Mouse (Mus musculus) hindbrain, embryonic 11.5 days (tissue): ENCODE results near the gene Dlx1. TPM values are rescaled to one million over a fixed set of nuclear protein-coding genes. Genes with fewer than 3 reads are reported as not detected.

ENCODE experiments used
- ATAC-seq: fragments of 200-750 bp; cut with Nextera tagmentation; 2 replicates; pipeline ENCODE4 v1.8.0; 2017; ENCODE audit warnings: mild to moderate bottlenecking, moderate TSS enrichment, moderate library complexity; ENCODE audit not compliant: low FRiP score
- DNase-seq: peaks from one replicate; pipeline ENCODE4 v3.0.0-alpha.2; 2015; ENCODE audit warnings: low spot score
- H3K27ac ChIP-seq: fragments of 300-500 bp; sonication (generic); 2 replicates; pipeline ENCODE4 v1.5.1; 2014; ENCODE audit warnings: mild to moderate bottlenecking, low read depth, low read length
- H3K27me3 ChIP-seq: fragments of 300-500 bp; sonication (generic); 2 replicates; pipeline ENCODE4 v1.6.1; 2014; ENCODE audit warnings: mild to moderate bottlenecking, low read length, moderate library complexity, mixed read lengths; ENCODE audit not compliant: control insufficient read depth, insufficient read depth
- H3K36me3 ChIP-seq: fragments of 300-500 bp; sonication (generic); 2 replicates; pipeline ENCODE4 v1.6.1; 2014; ENCODE audit warnings: mild to moderate bottlenecking, low read length, moderate library complexity, mixed read lengths; ENCODE audit not compliant: control insufficient read depth, insufficient read depth
- H3K4me1 ChIP-seq: fragments of 300-500 bp; sonication (generic); replicated peaks from 2 replicates; pipeline ENCODE4 v1.6.1; 2014; ENCODE audit warnings: low read length, mixed read lengths; ENCODE audit not compliant: control insufficient read depth, insufficient read depth
- H3K4me2 ChIP-seq: fragments of 300-500 bp; sonication (generic); replicated peaks from 2 replicates; pipeline ENCODE4 v1.6.1; 2014; ENCODE audit warnings: mild to moderate bottlenecking, low read depth, low read length
- H3K4me3 ChIP-seq: fragments of 300-500 bp; sonication (generic); 2 replicates; pipeline ENCODE4 v1.5.1; 2014; ENCODE audit warnings: low read depth, low read length
- H3K9ac ChIP-seq: fragments of 300-500 bp; sonication (generic); 2 replicates; pipeline ENCODE4 v1.6.1; 2014; ENCODE audit warnings: low read depth, low read length
- H3K9me3 ChIP-seq: fragments of 300-500 bp; sonication (generic); 2 replicates; pipeline ENCODE4 v1.6.1; 2016; ENCODE audit warnings: low read length; ENCODE audit not compliant: control insufficient read depth
- WGBS: fragments of 180-500 bp; shearing (Covaris S2); extraction: QIAGEN DNeasy Blood & Tissue Kit; methylation state at CpG from one replicate; pipeline ENCODE4 v1.1.7; 2014; 5-methylcytosine and 5-hydroxymethylcytosine counted together
- polyA plus RNA-seq: library from polyadenylated mRNA; unstranded; fragments of >200 nt; fragmentation: Nextera tagmentation; extraction: Ambion mirVana; gene quantifications from 2 replicates; pipeline ENCODE4 v1.2.1, GENCODE M21; 2014

The Dlx1 gene
- polyA plus RNA-seq, 1 experiment from 2014 or later, result 2.1 TPM

- 25% methylated on average over 3 of the region's 3 CpGs for WGBS
Observed at GRCm38 (mm10) chr2:71550330-71550729, 22.4 kb downstream of the Dlx1 start.

GRCm38 (mm10) chr2:71551704-71552103 lies 23.8 kb downstream of the Dlx1 start:
- no peaks in the 10 kb centered on the region for H3K36me3 ChIP-seq
- ATAC-seq, result no peak
- H3K4me2 ChIP-seq, result peak overlapping the region; percentile 19; the same call in 1 of the 2 replicates
- peak; percentile 30 for DNase-seq
- 1% methylated on average over 15 of the region's 18 CpGs for WGBS
- H3K27me3 ChIP-seq, result peaks cover 41% of the 10 kb centered on the region
- 0 out of 2 replicates have a peak, but pooled peaks cover 4% of the 10 kb centered on the region for H3K4me1 ChIP-seq
- no peaks in the 10 kb centered on the region for H3K9me3 ChIP-seq
- no peak overlapping the region for H3K27ac ChIP-seq
- H3K9ac ChIP-seq, result no peak overlapping the region
- H3K4me3 ChIP-seq, result no peak overlapping the region

More at GRCm38 (mm10) chr2:71550330-71550729, 22.4 kb downstream of the Dlx1 start:
- H3K4me1 ChIP-seq, result peaks cover 13% of the 10 kb centered on the region
- no peak overlapping the region for H3K4me2 ChIP-seq
- H3K9me3 ChIP-seq, result no peaks in the 10 kb centered on the region
- no peak for DNase-seq
- no peaks in the 10 kb centered on the region for H3K36me3 ChIP-seq
- no peak overlapping the region for H3K27ac ChIP-seq
- H3K9ac ChIP-seq, result no peak overlapping the region
- peaks cover 54% of the 10 kb centered on the region for H3K27me3 ChIP-seq
- H3K4me3 ChIP-seq, result no peak overlapping the region
- ATAC-seq, result no peak

DNA sequence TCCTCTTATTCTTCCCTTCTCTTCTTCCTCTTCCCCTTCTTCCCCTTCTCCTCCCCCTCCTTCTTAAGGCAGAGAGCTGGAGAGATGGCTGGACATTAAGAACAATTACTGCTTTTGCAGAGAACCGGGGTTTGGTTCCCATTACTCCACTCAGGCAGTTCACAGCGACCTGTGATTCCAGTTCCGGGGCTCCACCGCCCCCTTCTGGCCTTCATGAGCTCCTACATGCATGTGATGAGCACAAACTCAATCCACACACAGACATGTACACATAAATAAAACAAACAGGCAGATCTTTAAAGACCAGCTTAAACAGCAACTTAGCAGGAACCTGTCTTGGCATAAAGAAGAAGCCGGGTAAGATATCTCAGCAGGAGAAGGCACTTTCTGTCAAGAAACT lies 28.2 kb downstream of the Dlx1 start:
- Histone ChIP-seq H3K9me3 (no peaks in the 10 kb centered on the region), H3K36me3 (no peaks in the 10 kb centered on the region), H3K27ac (no peak overlapping the region), H3K9ac (no peak overlapping the region), H3K27me3 (peaks cover 17% of the 10 kb centered on the region), H3K4me2 (no peak overlapping the region), H3K4me3 (no peak overlapping the region), H3K4me1 (0 out of 2 replicates have a peak, but pooled peaks cover 4% of the 10 kb centered on the region)
- ATAC-seq (no peak), DNase-seq (no peak)
- WGBS, result 70% methylated on average over 5 of the region's 5 CpGs

- 85% methylated on average over 9 of the region's 9 CpGs for WGBS
- Histone ChIP-seq H3K27me3 (no peaks in the 10 kb centered on the region), H3K36me3 (no peaks in the 10 kb centered on the region), H3K4me3 (no peak overlapping the region), H3K27ac (no peak overlapping the region), H3K9ac (no peak overlapping the region), H3K4me1 (no peaks in the 10 kb centered on the region), H3K4me2 (no peak overlapping the region), H3K9me3 (no peaks in the 10 kb centered on the region)
- no peak for ATAC-seq
- no peak for DNase-seq
Observed at GRCm38 (mm10) chr2:71566466-71566865, 38.6 kb downstream of the Dlx1 start.

- H3K36me3 ChIP-seq, result no peaks in the 10 kb centered on the region
- no peak overlapping the region for H3K4me3 ChIP-seq
- no peak overlapping the region for H3K4me2 ChIP-seq
- no peak overlapping the region for H3K27ac ChIP-seq
- H3K9me3 ChIP-seq, result no peaks in the 10 kb centered on the region
- H3K27me3 ChIP-seq, result no peaks in the 10 kb centered on the region
- H3K4me1 ChIP-seq, result no peaks in the 10 kb centered on the region
- WGBS, result 57% methylated on average over 4 of the region's 4 CpGs
- DNase-seq (no peak), ATAC-seq (no peak)
- no peak overlapping the region for H3K9ac ChIP-seq
Observed at GRCm38 (mm10) chr2:71573736-71574135, 45.8 kb downstream of the Dlx1 start.

- no peak overlapping the region for H3K4me3 ChIP-seq
- H3K4me2 ChIP-seq, result no peak overlapping the region
- H3K9me3 ChIP-seq, result no peaks in the 10 kb centered on the region
- no peaks in the 10 kb centered on the region for H3K36me3 ChIP-seq
- WGBS, result 88% methylated on average over 2 of the region's 2 CpGs
- no peak for DNase-seq
- no peak for ATAC-seq
- no peak overlapping the region for H3K27ac ChIP-seq
- H3K27me3 ChIP-seq, result no peaks in the 10 kb centered on the region
- H3K4me1 ChIP-seq, result no peaks in the 10 kb centered on the region
- H3K9ac ChIP-seq, result no peak overlapping the region
Observed at GRCm38 (mm10) chr2:71577059-71577458, 49.1 kb downstream of the Dlx1 start.

DNA sequence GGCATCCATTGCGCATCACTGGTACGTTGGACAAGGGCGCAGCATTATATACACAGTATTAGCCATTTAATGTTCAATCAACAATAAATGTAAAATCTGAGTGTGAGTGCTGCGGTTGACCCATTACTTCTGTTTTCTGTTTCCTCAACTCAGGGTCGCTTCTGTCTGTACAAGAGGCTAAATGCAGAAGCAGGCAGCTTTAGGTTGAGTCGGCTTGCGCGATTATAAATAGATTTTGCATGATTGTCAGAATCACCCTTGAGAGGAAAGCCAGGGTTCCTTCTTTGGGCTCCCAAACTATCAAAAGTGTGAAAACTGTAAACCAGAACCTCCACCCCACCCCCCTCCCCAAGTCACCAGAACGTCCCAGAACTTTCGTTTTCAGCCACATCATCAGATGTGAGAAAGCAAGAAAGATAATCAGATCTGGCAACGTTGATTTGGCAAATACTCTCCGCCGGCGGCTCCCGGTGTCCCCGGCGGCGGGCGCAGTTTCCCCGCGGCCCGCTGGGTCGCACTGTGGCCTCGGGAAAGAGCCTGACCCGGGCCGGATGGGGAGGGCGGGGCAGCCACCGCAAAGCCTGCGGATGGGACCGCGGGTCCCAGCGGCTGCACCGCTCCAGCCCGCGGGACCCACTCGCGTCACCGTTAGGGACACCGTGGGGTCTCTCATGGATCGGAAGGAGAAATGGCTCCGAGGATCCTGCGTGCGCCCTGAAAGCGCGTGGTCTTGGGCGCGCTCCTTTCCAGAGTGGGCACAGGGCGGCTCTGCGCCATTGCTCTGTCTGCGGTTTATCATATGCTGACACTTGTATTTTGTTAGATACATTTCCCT lies 52.9 kb downstream of the Dlx1 start:
- Histone ChIP-seq H3K4me3 (peak overlapping the region; percentile 46), H3K4me1 (no peaks in the 10 kb centered on the region), H3K4me2 (peak overlapping the region; percentile 72), H3K9me3 (no peaks in the 10 kb centered on the region), H3K9ac (peak overlapping the region; percentile 62), H3K27ac (no peak overlapping the region), H3K27me3 (no peaks in the 10 kb centered on the region), H3K36me3 (no peaks in the 10 kb centered on the region)
- WGBS, result 13% methylated on average over 50 of the region's 50 CpGs
- ATAC-seq, result peak; percentile 76
- peak; percentile 83 for DNase-seq

GRCm38 (mm10) chr2:71581488-71581887 lies 53.6 kb downstream of the Dlx1 start:
- DNase-seq (no peak), ATAC-seq (no peak)
- H3K36me3 ChIP-seq, result no peaks in the 10 kb centered on the region
- no peaks in the 10 kb centered on the region for H3K27me3 ChIP-seq
- H3K4me3 ChIP-seq, result no peak overlapping the region
- no peaks in the 10 kb centered on the region for H3K4me1 ChIP-seq
- no peaks in the 10 kb centered on the region for H3K9me3 ChIP-seq
- WGBS, result 57% methylated on average over 5 of the region's 5 CpGs
- no peak overlapping the region for H3K9ac ChIP-seq
- H3K27ac ChIP-seq, result no peak overlapping the region
- peak overlapping the region; percentile 72 for H3K4me2 ChIP-seq
